In the genomic region with DNA sequence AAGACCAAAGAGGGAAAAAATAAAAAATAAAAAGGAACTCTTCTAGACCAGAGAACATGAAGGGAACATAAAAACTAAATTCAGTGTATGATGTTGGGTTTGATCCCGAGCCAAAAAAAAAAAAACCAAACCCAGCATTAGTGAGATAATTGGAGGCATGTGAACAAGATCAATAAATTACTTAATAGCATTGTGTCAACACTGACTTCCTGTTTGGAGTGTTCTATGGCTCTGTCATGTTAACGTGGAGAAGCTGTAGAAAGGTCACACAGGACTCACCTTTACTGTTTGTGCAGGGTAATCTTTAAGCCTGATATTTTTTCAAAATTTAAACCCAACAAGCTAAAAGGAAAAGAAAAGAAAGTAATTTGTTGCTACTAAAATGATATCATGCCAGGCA, we compare ENCODE assay signal across 19 mouse cellular contexts.
"Had no signal": no experiment of that assay in that cellular context is flagged by ENCODE, and none has a peak within 500 bp of the region (broad histone marks: within the 10 kb centered on the region; RNA-seq: fewer than 3 reads in every experiment).

No protein-coding gene starts in this region.

- H3K36me3 ChIP-seq: lung, embryonic 15.5 days; midbrain, embryonic 13.5 days; midbrain, embryonic 15.5 days; neural tube, embryonic 12.5 days had no signal

- H3K4me2 ChIP-seq: lung, embryonic 15.5 days; midbrain, embryonic 11.5 days; midbrain, embryonic 13.5 days; midbrain, embryonic 15.5 days; neural tube, embryonic 12.5 days had no signal

- H3K4me1 ChIP-seq: lung, embryonic 15.5 days had no signal

- H3K27me3 ChIP-seq: lung, embryonic 15.5 days; midbrain, embryonic 13.5 days; midbrain, embryonic 15.5 days; neural tube, embryonic 12.5 days had no signal

- H3K27ac ChIP-seq: lung, embryonic 15.5 days; macrophage; midbrain, embryonic 13.5 days; midbrain, embryonic 15.5 days; neural tube, embryonic 12.5 days had no signal

- H3K9ac ChIP-seq: lung, embryonic 15.5 days; midbrain, embryonic 13.5 days; midbrain, embryonic 15.5 days; neural tube, embryonic 12.5 days had no signal

- H3K9me3 ChIP-seq: lung, embryonic 15.5 days; midbrain, embryonic 13.5 days; midbrain, embryonic 15.5 days; neural tube, embryonic 12.5 days had no signal

- ATAC-seq: lung, postnatal 0 days; midbrain, embryonic 13.5 days; midbrain, embryonic 15.5 days had no signal

- DNase-seq: lung, adult 2 months; lung, postnatal 14 days; lung, postnatal 36 days; retina, postnatal 1 day; right cerebral cortex, adult 18-20 months; right cerebral cortex, postnatal 25 days; right cerebral cortex, postnatal 4 days; spleen, adult 18-20 months; thymus, adult 18-20 months; thymus, postnatal 14 days; thymus, postnatal 36 days had no signal

- H3K4me3 ChIP-seq: lung, embryonic 15.5 days; megakaryocyte, embryonic 14.5 days; midbrain, embryonic 13.5 days; midbrain, embryonic 15.5 days; neural tube, embryonic 12.5 days had no signal
